Mouse (Mus musculus): ENCODE data around the gene Taar7b.

Gene Taar7b

DNA sequence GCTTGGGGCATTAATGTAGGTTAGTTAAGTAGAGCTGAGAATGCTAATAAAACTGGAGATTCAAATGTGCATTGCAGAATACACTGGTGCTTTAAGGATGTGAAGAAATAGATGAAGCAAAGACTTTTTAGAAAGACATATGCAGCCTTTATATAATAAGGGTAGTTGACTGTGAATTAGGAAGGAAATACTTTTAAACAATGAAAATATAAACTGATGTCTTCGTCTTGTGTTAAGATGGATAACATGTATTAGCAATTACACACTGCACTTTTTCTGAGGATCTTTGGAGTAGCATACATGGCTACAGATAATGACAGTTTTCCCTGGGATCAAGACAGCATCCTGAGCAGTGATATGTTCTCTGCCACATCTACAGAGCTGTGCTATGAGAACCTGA, at the start of gene Taar7b:
Taar7b (plus strand) TSS at position 301 of the 400 bp plus-strand sequence.
- no peak for DNase-seq (ENCODE audit: extremely low read depth, low read depth)

DNA sequence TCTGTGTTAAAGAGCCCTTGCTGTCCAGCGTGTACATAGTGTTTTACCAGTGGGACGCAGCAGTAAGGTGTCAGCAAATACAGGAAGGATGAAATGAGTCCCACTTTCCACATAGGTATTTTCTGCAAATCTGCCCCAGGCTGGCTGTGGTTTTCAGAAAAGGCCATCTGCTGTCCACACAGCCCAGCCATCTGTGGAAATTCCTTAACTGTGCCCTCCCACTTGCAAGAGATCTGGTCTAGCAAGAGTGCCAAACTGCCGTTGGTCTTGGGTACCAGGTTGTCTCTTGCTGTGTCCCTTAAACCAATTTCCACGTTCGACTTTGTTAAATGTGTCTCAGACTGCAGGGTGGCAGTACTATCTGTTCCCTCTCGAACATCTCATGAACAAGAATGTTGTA, 48.0 kb upstream of the Taar7b start:
- no peak for DNase-seq (ENCODE audit: extremely low read depth, low read depth)

DNA sequence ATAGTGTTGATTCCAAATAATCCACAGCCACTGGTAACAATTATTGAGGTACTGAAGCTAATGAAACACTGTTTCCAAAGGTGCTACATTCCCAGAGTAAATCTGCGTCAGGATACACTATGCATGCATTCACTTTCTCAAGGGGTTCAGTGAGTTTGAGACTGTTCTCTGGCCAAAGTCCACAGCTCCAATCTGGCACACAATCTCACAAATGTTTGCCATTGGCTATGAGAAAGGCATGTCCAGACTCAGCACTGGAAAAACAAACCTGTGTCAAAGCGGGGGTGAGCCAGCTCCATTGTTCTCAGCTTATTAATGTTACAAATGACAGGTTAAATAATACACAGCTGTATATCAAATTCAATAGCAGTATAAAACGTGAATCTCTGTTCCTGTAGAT, 40.7 kb upstream of the Taar7b start:
- no peak for DNase-seq (ENCODE audit: extremely low read depth, low read depth)

DNA sequence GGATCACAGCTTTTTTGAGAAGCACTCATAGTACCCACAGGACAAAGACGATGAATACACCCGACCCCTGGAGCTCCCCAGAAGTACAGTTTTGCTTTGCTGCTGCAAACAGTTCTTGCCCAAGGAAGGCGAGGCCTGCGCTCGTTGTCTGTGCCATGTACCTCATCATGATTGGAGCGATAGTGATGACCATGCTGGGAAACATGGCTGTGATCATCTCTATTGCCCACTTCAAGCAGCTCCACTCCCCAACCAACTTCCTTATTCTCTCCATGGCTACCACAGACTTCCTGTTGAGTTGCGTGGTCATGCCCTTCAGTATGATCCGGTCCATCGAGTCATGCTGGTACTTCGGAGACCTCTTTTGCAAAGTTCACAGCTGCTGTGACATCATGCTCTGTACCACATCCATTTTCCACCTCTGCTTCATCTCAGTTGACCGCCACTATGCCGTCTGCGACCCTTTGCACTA, 39.3 kb upstream of the Taar7b start, which contains the start of gene Taar4:
Taar4 (plus strand) TSS at position 51 of the 472 bp plus-strand sequence.
- DNase-seq (ENCODE audit: extremely low read depth, low read depth): no peak

DNA sequence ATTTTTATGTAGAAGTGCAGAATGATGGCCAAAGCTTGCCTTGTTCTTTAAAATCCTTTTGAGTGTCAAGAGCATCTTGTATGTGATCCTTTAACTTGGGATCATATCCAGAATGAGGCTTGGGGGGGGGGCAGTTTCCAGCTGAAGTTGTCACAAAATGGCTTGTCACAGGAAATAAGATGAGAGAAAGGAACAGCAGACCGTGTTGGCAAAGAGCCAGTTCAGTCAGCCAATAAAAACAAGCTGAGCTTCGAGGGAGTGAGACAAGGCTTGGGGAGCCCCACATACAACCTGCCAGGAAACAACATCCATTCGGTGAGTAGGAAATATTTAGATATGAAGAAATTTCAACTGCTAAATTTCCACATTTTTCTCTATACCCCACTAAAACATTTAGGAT, 36.3 kb upstream of the Taar7b start:
- no peak for DNase-seq (ENCODE audit: extremely low read depth, low read depth)

DNA sequence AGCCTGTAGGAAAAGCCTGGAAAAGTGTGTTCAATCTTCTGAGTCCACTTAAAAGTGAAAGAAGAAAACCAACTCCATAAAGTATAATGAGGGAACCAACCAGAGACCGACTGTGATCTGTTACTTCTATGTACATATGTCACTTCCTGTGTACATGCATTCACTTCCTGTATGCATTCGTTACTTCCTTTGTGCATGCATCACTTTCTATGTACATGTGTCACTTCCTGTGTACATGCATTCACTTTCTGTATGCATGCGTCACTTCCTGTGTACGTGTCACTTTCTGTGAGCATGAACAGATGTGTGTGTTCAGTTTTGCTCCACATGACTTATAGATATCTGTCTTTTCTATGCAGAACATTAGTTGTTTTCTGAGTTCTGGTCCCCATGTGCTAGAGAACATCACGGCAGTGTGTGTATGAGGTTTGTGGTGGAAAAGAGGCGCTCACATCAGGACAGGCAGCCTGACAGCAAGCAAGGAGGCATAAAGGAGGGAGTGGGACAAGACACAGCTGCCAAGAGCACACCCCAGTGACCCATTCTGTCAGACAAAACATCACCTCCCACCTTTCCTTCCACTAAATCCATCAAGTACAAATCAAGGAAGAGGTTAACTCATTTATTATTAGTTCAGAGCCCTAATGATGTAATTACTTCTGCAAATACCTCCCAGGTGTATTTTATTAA, 34.7 kb upstream of the Taar7b start:
- DNase-seq (ENCODE audit: extremely low read depth, low read depth): no peak

DNA sequence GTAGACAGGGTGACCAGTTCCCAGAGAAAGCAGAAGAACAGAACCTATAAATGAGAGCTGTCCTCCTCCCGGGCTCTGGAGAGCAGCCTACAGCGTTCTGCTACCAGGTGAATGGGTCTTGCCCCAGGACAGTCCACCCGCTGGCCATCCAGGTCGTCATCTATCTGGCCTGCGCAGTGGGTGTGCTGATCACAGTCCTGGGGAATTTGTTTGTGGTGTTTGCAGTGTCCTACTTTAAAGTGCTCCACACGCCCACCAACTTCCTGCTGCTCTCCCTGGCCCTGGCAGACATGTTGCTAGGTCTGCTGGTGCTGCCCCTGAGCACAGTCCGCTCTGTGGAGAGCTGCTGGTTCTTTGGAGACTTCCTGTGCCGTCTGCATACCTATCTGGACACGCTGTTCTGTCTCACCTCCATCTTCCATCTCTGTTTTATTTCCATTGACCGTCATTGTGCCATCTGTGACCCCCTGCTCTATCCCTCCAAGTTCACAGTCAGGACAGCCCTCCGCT, 29.0 kb upstream of the Taar7b start, which contains the start of gene Taar5:
Taar5 (plus strand) TSS at position 51 of the 510 bp plus-strand sequence.
- no peak for DNase-seq (ENCODE audit: extremely low read depth, low read depth)

DNA sequence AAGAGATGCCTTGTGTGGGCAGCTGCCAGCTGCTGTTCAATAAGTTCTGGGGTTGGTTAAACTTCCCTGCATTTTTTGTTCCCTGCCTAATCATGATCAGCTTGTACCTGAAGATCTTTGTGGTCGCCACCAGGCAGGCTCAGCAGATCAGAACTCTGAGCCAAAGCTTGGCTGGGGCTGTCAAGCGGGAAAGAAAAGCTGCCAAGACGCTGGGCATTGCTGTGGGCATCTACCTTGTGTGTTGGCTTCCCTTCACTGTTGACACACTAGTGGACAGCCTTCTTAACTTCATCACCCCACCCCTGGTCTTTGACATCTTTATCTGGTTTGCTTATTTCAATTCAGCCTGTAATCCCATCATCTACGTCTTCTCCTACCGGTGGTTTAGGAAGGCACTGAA, 28.5 kb upstream of the Taar7b start:
- DNase-seq (ENCODE audit: extremely low read depth, low read depth): no peak

DNA sequence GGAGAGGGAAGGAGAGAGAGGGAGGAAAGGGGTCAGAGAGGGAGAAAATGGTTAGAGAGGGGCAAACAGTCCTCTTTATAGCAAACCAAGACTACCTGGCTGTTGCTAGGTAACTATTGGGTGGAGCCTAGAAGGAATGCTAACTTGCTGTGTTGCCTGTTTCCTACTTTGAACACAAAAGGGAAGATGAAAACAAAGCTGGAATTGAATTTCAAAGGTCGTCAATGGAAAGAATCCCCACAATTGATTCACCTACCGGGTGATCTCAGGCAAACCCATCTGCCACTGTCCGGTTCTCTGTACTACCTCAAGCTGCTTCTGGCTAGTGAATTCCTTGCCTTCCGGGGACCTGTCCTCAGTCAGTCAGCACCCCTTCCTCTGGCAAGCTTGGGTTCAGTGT, 21.8 kb upstream of the Taar7b start:
- no peak for DNase-seq (ENCODE audit: extremely low read depth, low read depth)

DNA sequence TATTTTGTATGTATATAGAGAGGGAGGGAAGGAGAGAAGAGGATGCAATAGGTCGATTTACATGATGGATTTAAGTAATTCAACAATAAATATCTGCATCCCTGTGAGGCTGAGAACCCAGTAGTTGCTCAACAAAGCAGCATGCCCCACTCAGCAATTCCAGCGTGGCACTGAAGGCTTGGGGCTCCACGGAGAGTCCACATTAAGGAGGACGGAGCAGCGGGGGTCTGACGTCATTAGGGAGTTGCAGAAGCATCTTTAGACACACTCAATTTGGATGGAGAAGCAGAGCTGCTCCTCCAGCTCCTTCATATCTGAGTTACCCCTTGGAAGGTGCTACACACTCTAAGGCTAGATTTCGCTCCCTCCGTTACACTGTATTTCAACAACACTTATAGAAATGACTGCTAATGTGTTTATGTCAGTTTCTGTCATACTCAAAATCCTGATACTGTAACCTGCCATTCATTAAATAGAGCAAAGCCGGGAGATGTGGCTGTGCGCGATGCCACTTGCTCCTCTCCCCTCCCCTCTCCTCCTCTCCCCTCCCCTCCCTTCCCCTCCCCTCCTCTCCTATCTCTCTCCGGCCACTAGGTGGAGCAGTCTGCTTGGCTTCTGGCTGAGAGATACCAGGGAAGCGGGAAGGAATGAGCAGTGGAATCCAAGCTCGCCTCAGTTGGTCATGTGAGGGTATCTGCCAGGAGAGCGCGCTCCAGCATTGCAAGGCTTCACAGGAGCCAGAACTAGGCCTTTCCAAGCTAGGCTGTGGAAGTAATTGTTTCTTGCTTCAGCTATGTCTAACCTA, 20.6 kb upstream of the Taar7b start:
- DNase-seq (ENCODE audit: extremely low read depth, low read depth): peak; percentile 31

DNA sequence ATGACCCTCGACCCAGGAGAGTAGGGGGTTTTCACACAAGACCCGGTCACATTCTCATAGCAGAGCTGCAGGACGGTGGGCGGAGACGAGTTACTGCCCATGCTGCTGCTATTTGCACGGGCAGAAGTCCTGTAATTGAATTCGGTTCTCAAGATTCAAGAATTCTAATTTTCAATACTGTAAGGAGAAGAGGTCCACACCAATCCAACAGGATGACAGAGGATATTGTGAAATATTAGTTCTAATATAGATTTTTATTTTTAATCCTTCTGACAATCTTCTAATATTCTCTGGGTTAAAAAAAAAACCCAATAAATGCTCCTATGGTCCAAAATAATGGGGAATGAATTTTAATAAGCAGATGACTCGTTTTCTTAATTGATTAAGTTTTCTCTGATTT, 14.2 kb upstream of the Taar7b start, which contains the start of gene Taar6:
Taar6 (minus strand) TSS at position 101 of the 400 bp plus-strand sequence.
- DNase-seq (ENCODE audit: extremely low read depth, low read depth): no peak

DNA sequence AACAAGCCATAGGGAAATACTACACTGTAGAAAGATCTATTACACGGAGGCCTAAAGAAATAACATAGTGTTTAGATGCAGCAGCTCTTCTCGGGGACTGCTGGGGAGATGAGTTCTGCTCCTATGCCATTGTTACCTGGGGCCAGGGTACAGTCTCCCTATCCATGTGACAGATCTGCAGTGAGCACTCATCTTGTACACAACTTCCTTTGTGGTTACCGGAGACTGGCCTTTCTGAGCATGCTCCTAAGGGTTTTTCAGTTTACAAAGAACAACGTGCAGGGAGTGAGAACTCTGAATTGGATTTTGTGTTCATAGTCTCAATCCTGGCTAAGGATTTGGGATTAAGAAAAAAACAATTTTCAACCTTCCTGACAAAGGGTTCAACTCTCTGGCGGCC, 13.3 kb upstream of the Taar7b start:
- no peak for DNase-seq (ENCODE audit: extremely low read depth, low read depth)

DNA sequence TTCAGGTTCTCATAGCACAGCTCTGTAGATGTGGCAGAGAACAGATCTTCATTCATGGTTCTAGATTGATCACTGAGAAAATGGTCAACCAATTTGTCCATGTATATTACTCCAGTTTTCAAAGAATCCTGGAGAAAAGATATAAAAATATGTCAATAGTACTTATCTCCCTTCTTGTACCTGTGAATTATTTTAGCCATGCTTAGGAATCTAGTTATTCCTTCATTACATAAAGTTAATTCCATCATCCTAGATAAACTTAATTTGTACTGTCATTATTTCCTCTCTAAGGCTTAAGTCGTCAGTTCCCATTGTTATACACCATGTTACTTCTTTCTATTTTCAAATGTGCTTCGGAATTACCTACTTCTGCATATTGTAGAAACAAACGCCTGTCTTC, 6.4 kb upstream of the Taar7b start, which contains the start of gene Taar7a:
Taar7a (minus strand) TSS at position 101 of the 400 bp plus-strand sequence.
- DNase-seq (ENCODE audit: extremely low read depth, low read depth): no peak

DNA sequence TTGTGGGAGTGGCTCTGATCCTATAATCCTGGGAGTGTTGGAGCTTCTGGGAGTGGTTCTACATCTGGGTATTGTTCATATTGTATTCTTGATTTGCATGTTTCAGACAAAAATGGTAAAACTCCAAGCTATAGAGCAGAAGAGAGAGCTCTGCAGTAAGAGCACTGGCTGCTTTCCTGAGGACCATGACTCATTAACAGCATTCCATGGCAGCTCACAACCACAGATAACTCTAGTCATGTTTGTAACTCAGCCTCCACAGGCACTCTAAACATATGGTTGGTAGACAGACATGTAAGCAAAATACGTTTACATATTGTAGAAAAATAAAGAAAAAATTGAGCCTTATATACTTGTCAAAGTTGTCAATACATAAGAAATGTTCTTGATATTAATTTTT, 6.7 kb downstream of the Taar7b start:
- DNase-seq (ENCODE audit: extremely low read depth, low read depth): no peak

DNA sequence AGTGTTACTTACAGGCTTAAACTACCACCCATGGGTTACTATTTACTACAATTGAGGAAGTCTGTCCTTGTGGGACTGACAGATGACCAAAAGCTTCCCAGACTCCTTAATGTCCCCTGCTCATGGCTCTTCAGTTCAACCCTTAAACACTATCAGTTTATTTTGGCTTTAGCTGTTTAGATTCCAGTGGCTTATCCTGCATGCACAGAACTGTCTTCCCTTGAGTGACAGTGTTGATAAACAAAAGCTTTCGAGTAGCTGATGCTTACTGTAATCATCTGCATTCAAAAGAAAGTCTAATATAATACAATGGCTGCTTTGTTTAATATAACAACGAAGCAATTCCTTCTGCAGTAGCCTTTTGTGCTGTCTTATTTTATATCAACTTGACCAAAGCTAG, 7.3 kb downstream of the Taar7b start:
- DNase-seq (ENCODE audit: extremely low read depth, low read depth): no peak

DNA sequence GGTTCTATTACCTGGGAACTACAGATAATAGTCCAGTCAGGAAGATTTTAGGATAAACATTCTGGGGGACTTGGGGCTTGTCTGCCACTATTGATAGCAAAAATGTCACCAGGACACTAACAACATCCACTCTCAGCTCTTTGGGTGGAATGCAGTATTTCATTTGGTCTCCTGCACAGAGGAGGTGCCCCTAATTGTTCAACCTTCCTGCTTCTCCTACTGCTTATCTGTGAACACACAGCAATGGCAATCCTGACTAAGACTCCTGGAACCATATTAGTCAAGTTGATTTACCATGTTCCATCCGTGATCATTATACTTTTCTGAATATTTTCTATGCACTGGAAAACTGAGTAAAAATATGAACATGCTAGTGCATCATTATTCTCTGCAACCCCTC, 8.4 kb downstream of the Taar7b start:
- no peak for DNase-seq (ENCODE audit: extremely low read depth, low read depth)

DNA sequence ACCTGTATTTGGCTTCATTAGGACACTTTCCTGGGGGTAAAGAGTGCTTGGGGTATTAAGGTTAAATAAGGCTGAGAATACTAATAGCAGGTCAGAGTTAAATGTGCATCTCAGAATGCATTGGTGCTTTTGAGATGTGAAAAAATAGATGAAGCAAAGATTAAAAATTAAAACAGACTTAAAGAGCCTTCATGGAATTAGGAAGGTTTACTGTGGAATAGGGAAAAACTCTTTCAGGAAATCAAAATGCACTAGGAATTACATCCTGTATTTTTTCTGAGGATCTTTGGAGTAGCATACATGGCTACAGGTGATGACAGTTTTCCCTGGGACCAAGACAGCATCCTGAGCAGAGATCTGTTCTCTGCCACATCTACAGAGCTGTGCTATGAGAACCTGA, 27.2 kb downstream of the Taar7b start, which contains the start of gene Taar7d:
Taar7d (plus strand) TSS at position 301 of the 400 bp plus-strand sequence.
- DNase-seq (ENCODE audit: extremely low read depth, low read depth): no peak

DNA sequence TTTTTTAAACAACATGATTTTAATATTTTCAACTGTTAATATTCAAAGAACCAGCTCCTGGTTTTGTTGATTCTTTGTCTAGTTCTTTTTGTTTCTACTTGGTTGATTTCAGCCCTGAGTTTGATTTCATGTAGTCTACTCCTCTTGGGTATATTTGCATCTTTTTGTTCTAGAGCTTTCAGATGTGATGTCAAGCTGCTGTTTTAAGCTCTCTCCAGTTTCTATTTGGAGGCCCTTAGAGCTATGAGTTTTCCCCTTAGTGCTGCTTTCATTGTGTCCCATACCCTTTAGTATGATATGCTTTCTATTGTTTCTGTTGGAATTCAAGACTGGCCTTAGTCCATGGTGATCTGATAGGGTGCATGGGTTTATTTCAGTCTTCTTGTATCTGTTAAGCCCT, 31.6 kb downstream of the Taar7b start:
- no peak for DNase-seq (ENCODE audit: extremely low read depth, low read depth)

DNA sequence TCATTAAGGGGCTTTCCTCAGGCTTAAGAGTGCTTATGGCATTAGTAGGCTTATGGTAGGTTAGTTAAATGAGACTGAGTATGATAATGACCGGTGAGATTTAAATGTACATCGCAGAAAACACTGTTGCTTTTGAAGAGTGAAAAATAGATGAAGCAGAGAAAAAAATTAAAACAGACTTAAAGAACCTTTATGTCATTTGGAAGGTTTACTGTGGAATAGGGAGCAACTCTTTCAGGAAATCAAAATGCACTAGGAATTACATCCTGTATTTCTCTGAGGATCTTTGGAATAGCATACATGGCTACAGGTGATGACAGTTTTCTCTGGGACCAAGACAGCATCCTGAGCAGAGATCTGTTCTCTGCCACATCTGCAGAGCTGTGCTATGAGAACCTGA, 37.6 kb downstream of the Taar7b start, which contains the start of gene Taar7e:
Taar7e (plus strand) TSS at position 301 of the 400 bp plus-strand sequence.
- no peak for DNase-seq (ENCODE audit: extremely low read depth, low read depth)

DNA sequence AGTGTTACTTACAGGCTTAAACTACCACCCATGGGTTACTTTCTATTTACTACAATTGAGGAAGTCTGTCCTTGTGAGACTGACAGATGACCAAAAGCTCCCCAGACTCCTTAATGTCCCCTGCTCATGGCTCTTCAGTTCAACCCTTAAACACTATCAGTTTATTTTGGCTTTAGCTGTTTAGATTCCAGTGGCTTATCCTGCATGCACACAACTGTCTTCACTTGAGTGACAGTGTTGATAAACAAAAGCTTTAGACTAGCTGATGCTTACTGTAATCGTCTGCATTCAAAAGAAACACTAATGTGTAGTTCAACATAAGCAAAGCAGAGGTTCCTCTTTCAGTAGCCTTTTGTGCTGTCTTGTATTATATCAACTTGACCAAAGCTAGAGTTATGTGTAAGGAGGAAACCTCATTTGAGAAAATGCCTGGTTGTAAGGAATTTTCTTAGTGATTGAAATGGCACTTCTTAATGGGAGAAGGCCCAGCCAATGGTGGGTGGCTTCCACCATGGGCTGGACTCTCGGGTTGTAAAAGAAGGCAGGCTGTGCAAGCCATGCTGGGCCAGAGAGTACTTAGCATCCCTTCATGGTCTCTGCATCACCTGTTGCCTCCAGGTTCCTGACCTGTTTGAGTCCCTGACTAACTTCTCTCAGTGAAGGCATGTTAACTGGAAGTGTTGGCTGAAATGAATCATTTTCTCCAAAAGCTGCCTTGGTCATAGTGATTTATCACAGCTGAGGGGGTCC, 40.6 kb downstream of the Taar7b start:
- DNase-seq (ENCODE audit: extremely low read depth, low read depth): no peak

DNA sequence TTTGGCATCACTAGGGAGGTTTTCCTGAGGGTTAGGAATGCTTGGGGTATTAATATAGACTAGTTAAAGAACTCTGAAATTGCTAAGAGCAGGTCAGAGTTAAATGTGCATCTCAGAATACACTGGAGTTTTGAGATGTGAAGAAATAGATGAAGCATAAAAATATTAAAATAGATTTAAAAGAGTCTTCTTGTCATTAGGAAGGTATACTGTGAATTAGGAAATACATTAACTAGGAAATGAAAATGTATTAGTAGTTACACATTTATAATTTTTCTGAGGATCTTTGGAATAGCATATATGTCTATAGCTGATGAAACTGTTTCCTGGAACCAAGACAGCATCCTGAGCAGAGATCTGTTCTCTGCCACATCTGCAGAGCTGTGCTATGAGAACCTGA, 49.5 kb downstream of the Taar7b start, which contains the start of gene Taar7f:
Taar7f (plus strand) TSS at position 301 of the 400 bp plus-strand sequence.
- DNase-seq (ENCODE audit: extremely low read depth, low read depth): no peak

Measured in MEL-GATA-1-ER (cell line).